Mouse (Mus musculus) heart, embryonic 15.5 days (tissue): Measurements from ENCODE around the gene Spata13. TPM values are rescaled to one million over a fixed set of nuclear protein-coding genes. Genes with fewer than 3 reads are reported as not detected.

ENCODE experiments used
- ATAC-seq: fragments of 200-750 bp; cut with Nextera tagmentation; replicated peaks from 2 replicates; pipeline ENCODE4 v1.8.0; 2017; ENCODE audit warnings: low read depth, moderate TSS enrichment; ENCODE audit not compliant: insufficient number of reproducible peaks, insufficient read depth, low FRiP score
- H3K27ac ChIP-seq: fragments of 300-500 bp; sonication (generic); 2 replicates; pipeline ENCODE4 v1.5.1; 2015; ENCODE audit warnings: mild to moderate bottlenecking, inconsistent platforms
- H3K27me3 ChIP-seq: fragments of 300-500 bp; sonication (generic); 2 replicates; pipeline ENCODE4 v1.6.1; 2015; ENCODE audit warnings: inconsistent platforms
- H3K36me3 ChIP-seq: fragments of 300-500 bp; sonication (generic); 2 replicates; pipeline ENCODE4 v1.6.1; 2015; ENCODE audit warnings: mild to moderate bottlenecking, inconsistent platforms
- H3K4me1 ChIP-seq: fragments of 300-500 bp; sonication (generic); replicated peaks from 2 replicates; pipeline ENCODE4 v1.6.1; 2015; ENCODE audit warnings: inconsistent platforms
- H3K4me2 ChIP-seq: fragments of 300-500 bp; sonication (generic); 2 replicates; pipeline ENCODE4 v1.6.1; 2015; ENCODE audit warnings: inconsistent platforms, mild to moderate bottlenecking, moderate library complexity
- H3K4me3 ChIP-seq: fragments of 300-500 bp; sonication (generic); 2 replicates; pipeline ENCODE4 v1.5.1; 2015; ENCODE audit warnings: mild to moderate bottlenecking, inconsistent platforms
- H3K9ac ChIP-seq: fragments of 300-500 bp; sonication (generic); 2 replicates; pipeline ENCODE4 v1.6.1; 2015; ENCODE audit warnings: mild to moderate bottlenecking, inconsistent platforms
- H3K9me3 ChIP-seq: fragments of 300-500 bp; sonication (generic); replicated peaks from 2 replicates; pipeline ENCODE4 v1.6.1; 2016; ENCODE audit warnings: inconsistent platforms
- WGBS: fragments of 180-500 bp; shearing (Covaris S2); methylation state at CpG from one replicate; pipeline ENCODE4 v1.1.7; 2015; ENCODE audit warnings: mixed read lengths; 5-methylcytosine and 5-hydroxymethylcytosine counted together
- polyA plus RNA-seq: library from polyadenylated mRNA; unstranded; fragments of >200 nt; fragmentation: Nextera tagmentation; extraction: Ambion mirVana; gene quantifications from 2 replicates; pipeline ENCODE4 v1.2.1, GENCODE M21; 2015

Spata13 gene
- polyA plus RNA-seq, 1 experiment from 2014 or later, result 14.9 TPM

DNA sequence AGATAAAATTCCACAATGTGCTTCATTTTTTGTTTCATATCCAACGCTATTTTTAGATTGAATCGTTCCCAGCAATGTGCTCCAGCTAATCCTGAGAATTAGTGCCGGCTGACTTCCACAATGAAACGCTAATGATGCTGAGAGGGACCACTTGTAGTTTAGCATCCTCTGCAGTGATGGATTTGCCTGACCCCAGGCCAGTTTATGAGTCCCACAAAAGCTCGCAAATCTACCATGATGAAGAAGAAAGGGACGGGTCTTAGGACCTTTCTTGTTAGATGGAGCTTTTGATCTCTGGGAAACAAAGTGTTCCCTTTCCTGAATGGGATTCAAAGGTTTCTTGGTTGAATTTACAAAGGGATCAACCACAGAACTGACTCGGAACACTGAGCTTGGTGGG, 21.1 kb upstream of the Spata13 start:
- WGBS, result 47% methylated on average over 7 of the region's 7 CpGs
- Histone ChIP-seq H3K27ac (no peak overlapping the region), H3K4me2 (no peak overlapping the region), H3K36me3 (no peaks in the 10 kb centered on the region), H3K4me1 (no peaks in the 10 kb centered on the region), H3K27me3 (no peaks in the 10 kb centered on the region), H3K4me3 (no peak overlapping the region), H3K9ac (no peak overlapping the region), H3K9me3 (no peaks in the 10 kb centered on the region)
- ATAC-seq, result no peak

GRCm38 (mm10) chr14:60621076-60621475, 12.7 kb upstream of the Spata13 start:
- Histone ChIP-seq H3K36me3 (no peaks in the 10 kb centered on the region), H3K4me2 (no peak overlapping the region), H3K4me3 (no peak overlapping the region), H3K27me3 (no peaks in the 10 kb centered on the region), H3K9ac (no peak overlapping the region), H3K4me1 (0 out of 2 replicates have a peak, but pooled peaks cover 4% of the 10 kb centered on the region), H3K9me3 (no peaks in the 10 kb centered on the region), H3K27ac (no peak overlapping the region)
- WGBS, result 39% methylated on average over 9 of the region's 9 CpGs
- no peak for ATAC-seq

DNA sequence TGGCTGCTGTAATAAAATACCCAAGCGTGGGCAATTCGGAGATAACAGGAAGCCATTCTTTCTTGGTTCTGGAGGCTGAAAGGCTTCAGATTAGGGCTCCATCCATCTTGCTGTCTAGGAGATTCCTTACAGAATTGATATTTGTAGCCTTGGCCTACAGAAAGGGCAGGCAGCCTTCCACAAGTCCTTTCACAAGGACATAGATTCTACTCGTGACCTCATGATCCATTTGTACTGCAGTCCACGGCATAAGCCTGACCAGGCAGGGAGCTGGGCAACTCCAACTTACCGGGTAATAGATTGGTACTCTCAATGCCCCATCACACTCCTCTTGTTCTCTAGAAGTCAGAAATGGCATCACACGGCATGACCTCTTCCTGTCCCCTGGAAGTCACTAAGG, 8.3 kb upstream of the Spata13 start:
- no peaks in the 10 kb centered on the region for H3K9me3 ChIP-seq
- WGBS, result 64% methylated on average over 6 of the region's 6 CpGs
- H3K4me1 ChIP-seq, result 0 out of 2 replicates have a peak, but pooled peaks cover 4% of the 10 kb centered on the region
- no peak overlapping the region for H3K4me3 ChIP-seq
- H3K27me3 ChIP-seq, result 0 out of 2 replicates have a peak, but pooled peaks cover 5% of the 10 kb centered on the region
- H3K27ac ChIP-seq, result no peak overlapping the region
- H3K9ac ChIP-seq, result no peak overlapping the region
- no peaks in the 10 kb centered on the region for H3K36me3 ChIP-seq
- H3K4me2 ChIP-seq, result no peak overlapping the region
- no peak for ATAC-seq

DNA sequence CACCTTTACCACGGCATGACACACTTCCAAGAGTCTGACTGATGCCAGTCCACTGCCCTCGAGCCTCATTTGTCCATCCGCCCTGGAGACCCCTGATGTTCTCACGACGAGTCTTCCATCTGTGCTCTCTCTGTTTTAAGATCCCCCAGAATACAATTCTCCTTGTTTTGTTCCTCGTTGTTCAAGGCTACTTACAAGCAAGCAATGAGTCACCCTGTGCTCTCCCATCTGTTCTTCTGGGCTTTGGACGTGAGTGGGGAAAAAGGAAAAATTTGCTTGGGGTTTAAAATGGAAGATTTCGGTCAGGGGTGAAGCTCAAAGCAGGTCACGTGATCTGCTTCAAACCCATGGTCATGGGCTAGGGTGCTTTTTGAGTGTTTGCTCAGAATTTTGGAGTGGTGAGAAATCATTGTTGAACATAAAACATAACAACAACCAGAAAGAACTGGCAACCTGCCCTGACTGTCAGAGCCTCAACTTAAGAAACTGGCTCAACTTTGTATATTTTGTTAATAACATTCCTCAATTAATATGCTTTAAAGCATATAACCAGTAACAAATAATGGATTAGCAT, 3.8 kb upstream of the Spata13 start:
- Histone ChIP-seq H3K27me3 (peaks cover 20% of the 10 kb centered on the region), H3K27ac (no peak overlapping the region), H3K4me3 (no peak overlapping the region), H3K4me1 (peaks cover 11% of the 10 kb centered on the region), H3K36me3 (no peaks in the 10 kb centered on the region), H3K4me2 (no peak overlapping the region), H3K9me3 (no peaks in the 10 kb centered on the region), H3K9ac (no peak overlapping the region)
- no peak for ATAC-seq
- 75% methylated on average over 9 of the region's 9 CpGs for WGBS

DNA sequence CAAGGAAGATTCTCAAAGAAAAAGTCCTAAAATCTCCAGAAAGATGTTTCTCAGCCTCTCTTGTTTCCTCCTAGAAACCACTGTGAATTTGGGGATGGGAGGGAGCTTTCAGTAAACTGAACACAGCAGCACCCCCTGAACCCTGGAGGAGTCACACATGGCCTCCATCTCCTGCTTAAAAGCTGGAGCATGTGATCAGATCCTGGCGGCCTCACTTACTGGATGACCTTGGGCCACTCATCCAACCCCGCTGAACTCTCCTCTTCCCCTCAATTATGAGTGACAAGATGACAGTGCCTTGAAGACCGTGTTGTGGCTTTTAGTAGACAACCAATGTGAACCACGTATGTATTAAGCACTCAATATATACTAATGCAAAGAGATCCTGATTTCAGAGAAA, 2.8 kb upstream of the Spata13 start:
- WGBS, result 71% methylated on average over 4 of the region's 4 CpGs
- no peaks in the 10 kb centered on the region for H3K9me3 ChIP-seq

DNA sequence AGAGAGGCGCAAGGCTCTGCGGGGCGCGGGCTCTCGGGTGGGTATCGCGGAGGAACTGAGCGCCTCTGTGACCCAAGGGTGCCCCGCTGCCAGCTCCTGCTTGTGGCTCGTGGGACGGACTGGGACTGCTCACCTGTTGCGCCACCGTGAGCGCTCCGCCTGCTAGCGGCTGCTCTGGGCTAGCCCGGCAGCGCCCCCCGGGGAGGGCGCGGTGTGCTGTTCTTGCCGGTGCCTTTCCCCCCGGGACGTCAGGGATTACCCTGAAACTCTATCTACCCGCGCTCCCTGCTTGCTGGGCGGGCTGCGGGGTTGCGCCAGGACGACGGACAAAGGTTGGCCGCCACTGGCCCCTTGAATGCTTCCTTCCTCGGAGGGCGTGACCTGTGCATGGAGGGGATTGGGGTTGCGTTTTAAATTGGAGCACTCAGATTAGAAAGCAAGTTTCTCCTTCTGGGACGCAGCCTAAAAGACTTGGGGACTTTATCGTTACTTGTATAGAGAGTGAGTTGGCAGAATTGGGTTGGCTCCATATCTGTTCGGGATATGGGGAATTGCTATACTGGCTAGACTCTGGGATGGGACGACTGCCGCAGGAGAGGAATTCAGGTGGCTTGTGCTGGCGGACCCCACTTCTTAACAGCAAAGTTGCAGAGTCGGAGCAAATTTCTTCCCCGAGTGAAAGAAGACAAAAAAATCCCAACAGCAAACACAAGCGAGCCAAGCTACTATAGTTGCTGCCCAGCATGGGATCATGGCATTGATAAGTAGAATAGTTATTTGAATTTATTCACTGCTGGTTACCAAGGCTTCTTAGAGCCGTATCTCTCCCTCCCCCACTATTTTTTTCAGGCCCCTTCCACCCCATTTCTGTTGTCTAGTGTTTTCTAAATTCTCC, 1.3 kb downstream of the Spata13 start:
- peaks cover 20% of the 10 kb centered on the region for H3K4me1 ChIP-seq
- peak overlapping the region; percentile 100 for H3K4me2 ChIP-seq
- H3K27ac ChIP-seq, result peak overlapping the region; percentile 38; the same call in 1 of the 2 replicates
- peak overlapping the region; percentile 65 for H3K9ac ChIP-seq
- H3K9me3 ChIP-seq, result no peaks in the 10 kb centered on the region
- peak overlapping the region; percentile 64 for H3K4me3 ChIP-seq
- 1% methylated on average over 45 of the region's 45 CpGs for WGBS
- H3K36me3 ChIP-seq, result no peaks in the 10 kb centered on the region
- peaks cover 32% of the 10 kb centered on the region for H3K27me3 ChIP-seq
- peak; percentile 68 for ATAC-seq

More for the DNA sequence above, 2.8 kb upstream of the Spata13 start:
- Histone ChIP-seq H3K4me2 (no peak overlapping the region), H3K9ac (no peak overlapping the region), H3K27me3 (peaks cover 23% of the 10 kb centered on the region), H3K36me3 (no peaks in the 10 kb centered on the region), H3K4me1 (peaks cover 18% of the 10 kb centered on the region), H3K27ac (no peak overlapping the region), H3K4me3 (no peak overlapping the region)
- no peak for ATAC-seq

GRCm38 (mm10) chr14:60635911-60636607, 2.3 kb downstream of the Spata13 start:
- Histone ChIP-seq H3K27ac (no peak overlapping the region), H3K27me3 (peaks cover 32% of the 10 kb centered on the region), H3K4me3 (peak overlapping the region; percentile 64), H3K4me2 (peak overlapping the region; percentile 100), H3K4me1 (peaks cover 20% of the 10 kb centered on the region), H3K36me3 (no peaks in the 10 kb centered on the region), H3K9me3 (no peaks in the 10 kb centered on the region), H3K9ac (no peak overlapping the region)
- ATAC-seq, result no peak
- WGBS, result 21% methylated on average over 14 of the region's 14 CpGs

DNA sequence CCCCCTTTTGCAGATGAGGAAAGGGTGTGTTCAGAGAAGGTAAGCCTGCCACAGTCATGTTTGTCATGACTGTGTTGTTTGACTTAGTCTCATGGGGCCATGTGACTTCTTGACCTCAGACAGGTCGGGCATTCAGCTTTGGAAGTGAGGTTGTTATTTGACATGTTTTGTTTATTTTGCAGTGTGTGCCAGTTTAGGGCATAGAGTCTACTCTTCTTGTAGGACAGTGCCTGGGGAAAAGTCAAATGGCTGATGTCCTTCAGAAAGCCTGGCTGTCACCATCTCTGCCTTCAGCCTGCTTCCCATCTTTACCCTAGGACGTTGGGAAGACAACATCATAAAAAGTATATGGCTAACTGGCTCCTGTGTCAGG, 2.8 kb downstream of the Spata13 start:
- 62% methylated on average over 2 of the region's 2 CpGs for WGBS

DNA sequence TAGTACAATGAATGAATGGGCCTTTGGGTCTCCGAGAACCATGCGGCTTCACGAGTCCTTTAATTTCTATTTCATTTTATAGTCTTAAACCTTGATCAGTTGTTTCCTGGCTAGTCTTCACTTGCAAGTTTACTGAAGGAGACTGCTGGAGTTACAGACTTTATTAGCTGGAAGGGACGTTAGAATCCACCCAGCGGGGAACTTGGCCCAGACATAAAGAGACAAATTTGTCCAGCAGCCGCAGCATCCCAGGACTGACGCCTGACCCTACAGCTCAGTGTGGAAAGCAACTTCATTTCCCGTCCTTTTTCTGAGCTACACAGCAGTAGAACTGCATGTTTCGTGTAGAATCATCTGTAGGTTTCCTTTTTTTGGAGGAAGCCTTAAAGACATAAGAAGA, 3.2 kb downstream of the Spata13 start:
- Histone ChIP-seq H3K27ac (no peak overlapping the region), H3K4me3 (no peak overlapping the region), H3K36me3 (no peaks in the 10 kb centered on the region), H3K4me1 (peaks cover 20% of the 10 kb centered on the region), H3K9me3 (no peaks in the 10 kb centered on the region), H3K9ac (no peak overlapping the region), H3K27me3 (peaks cover 32% of the 10 kb centered on the region), H3K4me2 (no peak overlapping the region)
- no peak for ATAC-seq
- 79% methylated on average over 9 of the region's 9 CpGs for WGBS

More for the DNA sequence above, 2.8 kb downstream of the Spata13 start:
- Histone ChIP-seq H3K27ac (no peak overlapping the region), H3K9ac (no peak overlapping the region), H3K9me3 (no peaks in the 10 kb centered on the region), H3K4me3 (no peak overlapping the region), H3K27me3 (peaks cover 32% of the 10 kb centered on the region), H3K4me2 (0 out of 2 replicates have a peak overlapping the region, but pooled peaks have one; percentile 100), H3K36me3 (no peaks in the 10 kb centered on the region), H3K4me1 (peaks cover 20% of the 10 kb centered on the region)
- no peak for ATAC-seq

DNA sequence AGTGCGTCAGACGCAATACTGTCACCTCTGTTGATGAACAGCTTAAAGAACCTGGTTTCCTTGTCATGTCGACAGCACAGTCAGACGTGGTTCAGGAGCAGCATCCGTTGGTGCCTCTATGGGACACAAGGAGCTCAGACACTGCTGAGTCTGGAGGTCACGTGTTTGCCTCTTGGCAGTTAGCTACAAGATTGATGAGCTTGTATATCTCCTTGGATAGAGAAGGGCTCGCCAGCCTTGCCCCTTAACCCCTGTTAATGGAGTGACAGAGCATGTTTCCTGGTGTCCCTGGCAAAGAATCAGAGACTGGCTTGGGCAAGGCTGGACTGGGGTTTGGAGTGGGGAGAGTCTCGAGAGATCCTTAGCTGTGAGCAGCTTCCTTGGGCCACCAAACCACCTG, 4.4 kb downstream of the Spata13 start:
- ATAC-seq, result no peak
- WGBS, result 58% methylated on average over 8 of the region's 8 CpGs
- Histone ChIP-seq H3K27me3 (peaks cover 25% of the 10 kb centered on the region), H3K4me3 (no peak overlapping the region), H3K9ac (no peak overlapping the region), H3K4me2 (no peak overlapping the region), H3K4me1 (peaks cover 20% of the 10 kb centered on the region), H3K27ac (no peak overlapping the region), H3K36me3 (no peaks in the 10 kb centered on the region), H3K9me3 (no peaks in the 10 kb centered on the region)

DNA sequence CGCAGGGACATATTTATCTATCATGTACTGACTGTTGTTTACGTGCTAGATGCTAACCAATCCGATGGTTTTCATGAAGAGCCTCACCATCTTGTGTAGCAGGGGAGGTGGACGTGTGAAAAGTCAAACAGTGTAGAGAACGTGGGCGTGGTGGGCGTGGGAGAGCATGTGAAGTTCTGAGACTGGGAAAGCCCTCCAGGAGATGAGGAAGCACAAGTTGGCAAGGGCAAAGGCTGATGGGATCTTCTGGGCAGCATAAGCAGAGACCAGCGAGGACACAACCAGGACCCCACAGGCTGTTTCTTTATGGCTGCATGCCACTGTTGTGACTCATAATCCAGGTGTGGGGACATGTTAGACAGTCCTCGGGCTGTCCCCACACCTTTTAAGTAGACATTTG, 5.4 kb downstream of the Spata13 start:
- no peaks in the 10 kb centered on the region for H3K9me3 ChIP-seq
- no peaks in the 10 kb centered on the region for H3K36me3 ChIP-seq
- 83% methylated on average over 9 of the region's 9 CpGs for WGBS
- ATAC-seq, result no peak
- H3K27me3 ChIP-seq, result peaks cover 18% of the 10 kb centered on the region
- H3K4me3 ChIP-seq, result no peak overlapping the region
- no peak overlapping the region for H3K9ac ChIP-seq
- H3K27ac ChIP-seq, result no peak overlapping the region
- no peak overlapping the region for H3K4me2 ChIP-seq
- peaks cover 17% of the 10 kb centered on the region for H3K4me1 ChIP-seq
